Comparison of ENCODE assay signal across 12 mouse cellular contexts in the genomic region with DNA sequence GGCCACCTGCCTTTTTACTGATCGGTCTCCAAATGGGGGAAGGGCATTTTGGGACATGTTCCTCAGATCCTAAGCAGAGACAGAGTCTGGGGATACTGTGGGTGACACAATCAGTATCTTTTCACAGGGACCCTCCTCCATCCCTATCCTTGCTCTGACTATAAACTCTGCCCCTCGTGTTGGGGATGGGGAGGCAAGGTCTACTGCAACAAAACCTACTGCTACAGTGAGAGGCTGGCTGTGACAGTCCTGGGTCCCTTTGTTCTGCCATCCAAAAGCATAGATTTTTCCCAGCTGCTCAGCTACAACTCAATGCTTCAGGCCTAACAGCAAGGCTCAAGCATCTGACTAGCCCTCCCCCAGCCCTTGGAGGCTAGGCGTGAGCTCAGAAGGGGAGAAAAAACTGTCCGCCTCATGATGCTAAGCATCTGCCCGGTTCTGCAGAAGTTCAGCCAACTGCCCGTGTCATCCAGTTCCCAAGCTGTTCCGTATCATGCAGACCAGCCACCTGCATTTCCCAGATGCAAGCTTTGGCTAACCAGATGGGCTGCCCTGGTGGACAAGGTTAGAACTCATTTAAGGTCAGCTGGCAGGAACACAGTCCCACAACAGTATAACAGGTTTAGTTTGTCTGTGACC.
DNase-seq lines count a peak whose midpoint lies in the region; ATAC-seq and TF ChIP-seq lines count a peak whose summit lies in the region.
"Had no signal": no experiment of that assay in that cellular context is flagged by ENCODE, and none has a peak within 500 bp of the region (broad histone marks: within the 10 kb centered on the region; RNA-seq: fewer than 3 reads in every experiment).

No protein-coding gene starts in this region.

- no peaks in the 10 kb centered on the region for H3K4me1 ChIP-seq in heart, adult 2 months (ENCODE audit: control insufficient read depth, insufficient read depth, low read length)
- H3K4me1 ChIP-seq in heart, embryonic 10.5 days, result 0 out of 2 replicates have a peak, but pooled peaks cover 17% of the 10 kb centered on the region
- no peaks in the 10 kb centered on the region for H3K4me1 ChIP-seq in lung, embryonic 14.5 days (ENCODE audit: insufficient read depth)
- H3K4me1 ChIP-seq in neural tube, embryonic 15.5 days, result peaks cover 28% of the 10 kb centered on the region

- TF ChIP-seq CTCF in heart, adult 2 months (IDR thresholded peaks at IDR 0.05), result no peak
- TF ChIP-seq CTCF in lung, embryonic 14.5 days (IDR thresholded peaks at IDR 0.05; ENCODE audit: low read depth), result no peak

- no peak overlapping the region for H3K4me3 ChIP-seq in heart, adult 2 months
- H3K4me3 ChIP-seq in heart, embryonic 10.5 days, result no peak overlapping the region
- H3K4me3 ChIP-seq in lung, embryonic 14.5 days (ENCODE audit: low read depth, low read length), result no peak overlapping the region
- no peak overlapping the region for H3K4me3 ChIP-seq in neural tube, embryonic 15.5 days (replicated peaks)
- H3K4me3 ChIP-seq: left cerebral cortex, adult 2 months had no signal

- H3K27me3 ChIP-seq in heart, adult 2 months (ENCODE audit: control insufficient read depth, insufficient read depth, low read length), result no peaks in the 10 kb centered on the region
- 0 out of 2 replicates have a peak, but pooled peaks cover 4% of the 10 kb centered on the region for H3K27me3 ChIP-seq in heart, embryonic 10.5 days (ENCODE audit: insufficient read depth, poor library complexity, severe bottlenecking)
- H3K27me3 ChIP-seq in lung, embryonic 14.5 days (ENCODE audit: insufficient read depth, low read length), result no peaks in the 10 kb centered on the region
- no peaks in the 10 kb centered on the region for H3K27me3 ChIP-seq in neural tube, embryonic 15.5 days (replicated peaks)

- no peak for DNase-seq in heart, adult 2 months
- DNase-seq in heart, embryonic 10.5 days (ENCODE audit: low spot score), result no peak
- DNase-seq in lung, embryonic 14.5 days, result peak; percentile 50
- DNase-seq in lung, postnatal 10 days, result no peak
- DNase-seq in forelimb bud, embryonic 11.5 days (ENCODE audit: low read depth, low spot score), result peak; percentile 34
- DNase-seq: kidney, postnatal 14 days; thymus, adult 18-20 months had no signal

- no peak overlapping the region for H3K4me2 ChIP-seq in lung, embryonic 14.5 days
- no peak overlapping the region for H3K4me2 ChIP-seq in neural tube, embryonic 15.5 days

- H3K27ac ChIP-seq in heart, adult 2 months, result no peak overlapping the region
- H3K27ac ChIP-seq in heart, embryonic 10.5 days, result no peak overlapping the region
- H3K27ac ChIP-seq in lung, embryonic 14.5 days (ENCODE audit: low read depth), result no peak overlapping the region
- H3K27ac ChIP-seq in neural tube, embryonic 15.5 days (replicated peaks), result peak overlapping the region; percentile 41; the same call in 1 of the 2 replicates
- H3K27ac ChIP-seq: left cerebral cortex, adult 2 months; liver, embryonic 14.5 days had no signal

- no peak for TF ChIP-seq POLR2A in heart, adult 2 months (IDR thresholded peaks at IDR 0.05; ENCODE audit: insufficient read depth, low read depth, low read length)

- no peaks in the 10 kb centered on the region for H3K79me2 ChIP-seq in heart, adult 2 months (replicated peaks; ENCODE audit: control insufficient read depth, insufficient read depth, low read length)

- 63% methylated on average over 7 of the region's 7 CpGs for WGBS in heart, adult 2 months
- WGBS in heart, embryonic 10.5 days, result 71% methylated on average over 7 of the region's 7 CpGs
- WGBS in lung, embryonic 14.5 days, result 45% methylated on average over 7 of the region's 7 CpGs
- 49% methylated on average over 7 of the region's 7 CpGs for WGBS in neural tube, embryonic 15.5 days

- peak; percentile 21; the same call in 1 of the 2 replicates for ATAC-seq in lung, embryonic 14.5 days (ENCODE audit: insufficient read depth)
- ATAC-seq in neural tube, embryonic 15.5 days (ENCODE audit: low FRiP score), result 0 out of 2 replicates have a peak, but pooled peaks have one; percentile 19
- no peak for ATAC-seq in monocyte, adult 5-6 weeks (replicated peaks; ENCODE audit: insufficient number of reproducible peaks, low FRiP score, low TSS enrichment, poor library complexity, severe bottlenecking)
- ATAC-seq: CD4-positive, CD25-positive, alpha-beta regulatory T cell, adult 4 months had no signal

- no peak overlapping the region for H3K9ac ChIP-seq in heart, adult 2 months (ENCODE audit: low read depth, low read length)
- H3K9ac ChIP-seq in lung, embryonic 14.5 days, result no peak overlapping the region
- no peak overlapping the region for H3K9ac ChIP-seq in neural tube, embryonic 15.5 days (replicated peaks)
- H3K9ac ChIP-seq: liver, embryonic 14.5 days had no signal

- intact Hi-C loops in heart, adult 2 months (cut with DNase I), result no loop called here

- 0 out of 2 replicates have a peak, but pooled peaks have one; percentile 8 for TF ChIP-seq EP300 in heart, adult 2 months (IDR thresholded peaks at IDR 0.05; ENCODE audit: insufficient read depth, low read depth, low read length)

- no peaks in the 10 kb centered on the region for H3K9me3 ChIP-seq in heart, embryonic 10.5 days
- H3K9me3 ChIP-seq in lung, embryonic 14.5 days (ENCODE audit: low read depth, low read length), result no peaks in the 10 kb centered on the region
- no peaks in the 10 kb centered on the region for H3K9me3 ChIP-seq in neural tube, embryonic 15.5 days (replicated peaks)

- H3K36me3 ChIP-seq in heart, adult 2 months (ENCODE audit: control insufficient read depth, insufficient read depth, low read length), result no peaks in the 10 kb centered on the region
- H3K36me3 ChIP-seq in heart, embryonic 10.5 days, result no peaks in the 10 kb centered on the region
- no peaks in the 10 kb centered on the region for H3K36me3 ChIP-seq in lung, embryonic 14.5 days (ENCODE audit: insufficient read depth)
- H3K36me3 ChIP-seq in neural tube, embryonic 15.5 days, result no peaks in the 10 kb centered on the region

Comparison
In these comparisons a context has a peak if more than half of its experiments do, and no peak if none do; other contexts are left out.
1. DNase-seq: peak in lung, embryonic 14.5 days (single experiment) and forelimb bud, embryonic 11.5 days (single experiment); none in heart, adult 2 months (0 of 2), heart, embryonic 10.5 days (single experiment) and lung, postnatal 10 days (single experiment).